Mouse (Mus musculus): ENCODE measurements around the gene Elk4. TPM values are rescaled to one million over a fixed set of nuclear protein-coding genes. Genes with fewer than 3 reads are reported as not detected.

The Elk4 gene
- total RNA-seq (2015), result 90.6 and 94.3 TPM in 2 replicates
- 53.1 and 63.6 TPM in 2 replicates for total RNA-seq (2017)

DNA sequence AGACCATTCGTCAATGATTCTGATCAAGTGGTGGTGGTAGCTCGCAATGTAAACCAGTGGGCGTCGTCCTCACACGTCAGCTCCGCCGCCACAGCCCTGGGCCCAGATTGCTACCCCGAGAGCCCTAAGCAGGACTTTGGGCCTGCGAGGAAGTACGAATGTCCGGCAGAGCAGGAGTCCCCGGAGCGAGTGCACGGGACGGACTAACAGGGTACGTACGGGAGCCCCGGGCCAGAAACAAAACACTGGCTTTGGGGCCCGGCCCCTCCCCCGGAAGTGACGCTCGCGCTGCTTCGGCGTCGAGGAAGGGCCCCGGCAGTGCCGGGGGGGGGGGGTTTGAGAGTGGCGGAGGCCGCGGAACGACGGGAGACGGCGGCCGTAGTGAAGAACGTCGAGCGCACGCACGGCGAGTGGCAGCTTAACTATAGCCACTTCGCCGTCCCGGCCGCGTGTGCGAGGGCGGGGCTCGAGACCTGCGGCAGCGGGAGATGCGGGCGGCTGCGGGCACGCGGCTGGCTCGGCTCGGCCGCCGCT is at the start of gene Elk4:
TSS of gene Elk4 (plus strand) at position 326 of the 534 bp plus-strand sequence.
- peak; percentile 70 for ATAC-seq (ENCODE audit: poor library complexity, severe bottlenecking)

DNA sequence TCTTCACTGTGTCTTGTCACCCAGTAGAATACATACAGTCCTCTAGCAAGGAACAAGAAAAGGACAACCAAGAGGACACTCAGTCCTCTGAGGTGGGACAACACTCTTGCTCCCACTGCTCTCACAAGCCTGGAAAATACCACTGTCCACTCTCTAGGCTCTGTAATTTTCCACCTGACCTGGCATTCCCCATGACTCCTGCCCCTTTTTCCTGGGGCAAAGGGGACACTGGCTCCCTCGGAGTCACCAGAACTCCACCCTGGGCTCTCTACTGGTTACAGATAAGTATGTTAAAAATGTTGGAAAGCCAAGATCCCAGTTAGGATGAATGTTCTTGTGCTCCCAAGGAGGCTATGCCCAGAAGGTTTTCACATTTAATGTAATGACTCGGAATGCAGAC is 46.4 kb upstream of the Elk4 start:
- ATAC-seq (ENCODE audit: poor library complexity, severe bottlenecking), result no peak

DNA sequence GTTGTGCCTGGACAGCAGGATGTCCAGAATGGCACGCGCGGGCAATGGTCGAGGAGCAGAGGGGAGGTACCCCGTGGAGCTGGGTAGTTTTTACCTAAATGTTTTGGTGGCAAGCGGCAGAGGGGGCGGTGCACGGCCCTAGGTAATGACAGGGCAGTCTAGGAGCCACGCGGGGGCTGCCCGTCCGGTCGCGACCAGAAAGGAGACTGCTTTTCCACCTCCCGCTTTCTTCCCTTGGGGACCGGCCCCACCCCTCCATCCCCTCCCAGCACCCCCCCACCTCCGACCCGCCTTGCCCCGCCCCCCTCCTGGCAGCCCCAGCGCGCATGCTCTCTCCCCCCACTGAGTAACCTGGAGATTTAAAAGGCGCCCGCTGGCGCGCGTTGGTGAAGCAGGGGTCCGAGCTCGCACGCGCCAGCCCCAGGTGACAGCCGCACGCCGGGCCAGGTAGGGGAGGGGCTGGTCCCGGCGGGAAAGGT is 44.8 kb upstream of the Elk4 start, which contains the start of gene Slc45a3:
TSS of gene Slc45a3 (plus strand) at position 362 of the 479 bp plus-strand sequence.
- no peak for ATAC-seq (ENCODE audit: poor library complexity, severe bottlenecking)

- ATAC-seq (ENCODE audit: poor library complexity, severe bottlenecking), result peak; percentile 64
These were observed 44.1 kb upstream of the Elk4 start for GRCm38 (mm10) chr1:131963085-131963951.

GRCm38 (mm10) chr1:131964100-131964499 is 43.3 kb upstream of the Elk4 start:
- no peak for ATAC-seq (ENCODE audit: poor library complexity, severe bottlenecking)

DNA sequence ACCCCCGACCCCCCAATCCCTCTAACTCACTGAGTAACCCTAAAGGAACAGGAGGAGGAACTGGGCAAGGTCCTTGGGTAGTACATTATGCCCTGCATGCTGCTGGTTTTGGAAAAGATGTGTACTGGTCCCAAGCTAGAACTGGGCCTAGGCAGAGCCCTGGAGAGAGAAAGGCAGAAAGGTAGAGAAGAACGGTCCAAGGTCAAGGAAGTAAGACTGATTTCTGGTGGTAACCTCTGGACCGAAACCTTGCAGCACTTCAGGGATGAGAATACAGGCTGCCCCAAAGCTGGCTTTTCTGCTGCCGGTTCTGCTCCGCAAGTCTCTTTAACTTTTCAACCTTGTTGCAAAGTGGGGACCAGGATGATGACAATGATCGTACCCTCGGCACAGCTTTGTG is 42.8 kb upstream of the Elk4 start:
- ATAC-seq (ENCODE audit: poor library complexity, severe bottlenecking), result no peak

DNA sequence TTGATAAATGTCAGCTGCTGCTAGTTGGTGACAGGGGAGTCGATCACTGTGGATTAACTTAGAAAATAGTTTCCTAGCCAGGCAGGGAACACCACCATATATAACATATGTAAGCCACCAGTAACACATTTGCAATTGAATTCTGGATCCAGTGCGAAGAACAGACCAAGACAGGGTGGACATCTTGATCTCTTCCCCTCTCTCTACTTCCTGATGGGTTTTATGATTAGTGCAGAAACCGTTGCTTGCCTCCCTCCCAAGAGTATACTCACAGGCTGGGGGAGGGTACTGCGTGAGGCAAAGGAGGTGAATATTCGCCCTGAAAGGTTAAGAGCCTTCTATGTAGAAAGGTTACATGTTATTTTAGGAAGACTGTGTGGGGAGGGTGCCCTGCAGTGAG is 41.6 kb upstream of the Elk4 start:
- ATAC-seq (ENCODE audit: poor library complexity, severe bottlenecking), result no peak

DNA sequence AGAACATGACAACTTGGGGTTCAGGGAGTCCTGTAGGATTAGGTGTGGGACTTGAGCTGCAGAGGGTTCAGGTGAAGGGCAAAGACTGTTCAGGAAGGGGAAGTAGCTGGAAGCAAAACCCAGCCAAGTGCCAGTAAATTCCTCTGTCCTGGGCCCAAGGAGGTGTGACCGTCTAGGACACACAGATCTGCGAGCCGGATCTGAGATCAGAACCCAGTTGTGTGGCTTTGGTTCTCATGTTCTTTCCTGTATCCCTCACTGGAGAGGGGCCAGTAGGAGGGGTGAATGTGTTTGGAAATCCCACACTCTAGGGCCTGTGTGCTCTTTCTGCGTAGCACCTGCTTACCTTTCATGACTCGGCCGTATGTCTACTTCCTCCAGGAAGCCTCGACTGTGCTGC is 40.1 kb upstream of the Elk4 start:
- peak; percentile 26; the same call in 1 of the 2 replicates for ATAC-seq (ENCODE audit: poor library complexity, severe bottlenecking)

GRCm38 (mm10) chr1:131968556-131968955 is 38.9 kb upstream of the Elk4 start:
- ATAC-seq (ENCODE audit: poor library complexity, severe bottlenecking), result no peak

GRCm38 (mm10) chr1:131968983-131969382 is 38.4 kb upstream of the Elk4 start:
- no peak for ATAC-seq (ENCODE audit: poor library complexity, severe bottlenecking)

DNA sequence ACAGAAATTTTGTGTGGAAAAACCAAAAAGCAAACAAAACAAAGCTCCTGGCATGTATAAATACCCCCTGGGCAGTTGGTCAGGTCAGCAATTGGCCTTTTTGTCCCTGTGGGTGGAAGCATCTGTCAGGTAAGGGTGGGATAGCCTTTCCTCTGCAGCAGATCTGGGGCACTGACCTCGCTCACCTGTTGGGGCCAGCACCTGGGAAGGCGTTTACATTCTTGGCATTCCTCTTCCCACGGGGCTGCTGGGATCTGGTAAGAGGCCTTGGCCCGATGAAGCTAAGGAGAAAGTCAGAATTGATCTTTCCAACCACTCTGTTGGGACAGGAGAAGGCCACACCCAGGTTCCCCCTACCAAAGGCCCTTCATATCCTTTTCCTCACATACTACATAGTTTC is 37.6 kb upstream of the Elk4 start:
- no peak for ATAC-seq (ENCODE audit: poor library complexity, severe bottlenecking)

GRCm38 (mm10) chr1:131970322-131970660 is 37.1 kb upstream of the Elk4 start:
- ATAC-seq (ENCODE audit: poor library complexity, severe bottlenecking), result no peak

- no peak for ATAC-seq (ENCODE audit: poor library complexity, severe bottlenecking)
These were observed 36.5 kb upstream of the Elk4 start for GRCm38 (mm10) chr1:131970661-131971520.

- no peak for ATAC-seq (ENCODE audit: poor library complexity, severe bottlenecking)
These were observed 35.5 kb upstream of the Elk4 start for GRCm38 (mm10) chr1:131971771-131972497.

GRCm38 (mm10) chr1:131972498-131973334 is 34.7 kb upstream of the Elk4 start:
- no peak for ATAC-seq (ENCODE audit: poor library complexity, severe bottlenecking)

- ATAC-seq (ENCODE audit: poor library complexity, severe bottlenecking), result no peak
These were observed 33.4 kb upstream of the Elk4 start for GRCm38 (mm10) chr1:131973991-131974390.

DNA sequence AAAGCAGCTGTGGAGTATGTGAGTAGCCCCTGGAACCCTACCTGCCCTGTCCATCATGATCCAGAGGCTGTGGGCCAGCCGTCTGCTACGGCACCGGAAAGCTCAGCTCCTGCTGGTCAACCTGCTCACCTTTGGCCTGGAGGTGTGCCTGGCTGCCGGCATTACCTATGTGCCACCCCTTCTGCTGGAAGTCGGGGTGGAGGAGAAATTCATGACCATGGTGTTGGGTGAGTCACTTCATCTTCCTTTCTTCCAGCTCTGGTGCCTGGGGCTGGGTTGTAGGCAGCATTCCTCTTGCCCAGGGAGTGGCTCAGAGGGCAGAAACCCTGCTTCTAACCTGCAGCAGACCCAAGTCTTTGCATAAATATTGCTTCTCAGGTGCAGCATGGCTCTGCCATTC is 30.5 kb upstream of the Elk4 start:
- no peak for ATAC-seq (ENCODE audit: poor library complexity, severe bottlenecking)

DNA sequence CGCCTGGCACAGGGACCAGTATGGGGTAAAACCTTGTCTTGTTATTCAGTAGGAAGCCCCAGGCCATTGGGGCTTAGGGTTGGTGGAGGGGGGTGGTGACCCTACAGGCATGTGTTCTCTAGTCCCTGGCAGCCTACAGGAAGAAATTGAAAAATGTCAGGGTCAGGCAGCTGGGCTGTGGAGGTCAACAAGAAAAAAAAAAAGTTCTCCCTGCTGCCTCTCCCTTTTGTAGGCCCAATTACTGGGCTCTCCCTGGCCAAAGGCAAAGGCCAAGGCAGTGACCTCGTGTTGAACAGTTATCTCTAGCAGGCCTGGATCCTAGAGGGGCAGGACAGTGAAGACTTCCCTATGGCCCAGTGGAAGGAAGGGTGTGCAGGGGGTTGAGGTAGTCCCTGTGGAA is 26.9 kb upstream of the Elk4 start:
- ATAC-seq (ENCODE audit: poor library complexity, severe bottlenecking), result no peak

DNA sequence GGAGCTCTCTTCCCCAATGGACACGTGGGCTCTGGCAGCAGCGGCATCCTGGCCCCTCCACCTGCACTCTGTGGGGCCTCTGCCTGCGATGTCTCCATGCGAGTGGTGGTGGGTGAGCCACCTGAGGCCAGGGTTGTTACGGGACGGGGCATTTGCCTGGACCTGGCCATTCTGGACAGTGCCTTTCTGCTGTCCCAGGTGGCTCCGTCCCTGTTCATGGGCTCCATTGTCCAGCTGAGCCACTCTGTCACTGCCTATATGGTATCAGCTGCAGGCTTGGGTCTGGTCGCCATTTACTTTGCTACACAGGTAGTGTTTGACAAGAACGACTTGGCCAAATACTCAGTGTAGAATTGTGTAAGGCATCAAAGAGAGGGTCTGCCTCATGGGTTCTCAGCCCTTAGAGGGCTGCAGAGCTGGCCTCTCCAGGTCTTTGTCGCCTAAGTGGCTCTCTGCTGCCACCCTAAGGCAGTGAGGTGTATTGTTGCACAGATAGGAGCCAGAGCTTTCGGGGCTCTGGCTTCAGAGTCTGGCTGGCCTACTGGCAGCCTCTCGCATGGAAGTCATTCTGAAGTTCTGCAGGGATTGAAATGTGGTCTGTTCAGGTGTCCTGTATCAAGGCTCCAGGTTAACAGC is 25.9 kb upstream of the Elk4 start:
- ATAC-seq (ENCODE audit: poor library complexity, severe bottlenecking), result peak; percentile 87
